12 mouse cellular contexts compared by ENCODE assay signal in the genomic region with DNA sequence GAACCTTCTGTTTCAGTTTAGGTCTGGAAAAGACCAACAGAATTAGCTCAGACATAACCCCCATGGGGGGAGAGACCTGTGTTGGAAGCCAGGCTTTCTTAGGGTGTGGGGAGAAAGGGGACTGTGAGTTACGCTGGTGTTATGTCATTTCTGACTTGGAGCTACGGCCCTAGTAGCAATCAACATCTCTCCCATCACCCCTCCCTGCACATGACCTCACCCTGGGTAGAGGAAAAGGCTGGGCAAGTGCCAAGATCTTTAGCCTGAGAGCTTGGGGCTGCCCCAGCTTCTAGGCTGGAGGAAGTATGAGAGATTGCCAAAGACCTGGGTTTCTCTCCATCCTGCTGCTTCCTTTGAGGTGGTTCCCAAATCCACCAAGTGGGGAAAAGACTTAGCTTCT. TPM values are rescaled to one million over a fixed set of nuclear protein-coding genes. Genes with fewer than 3 reads are reported as not detected.
A peak's percentile ranks its signal among the peaks of the same experiment; 100 is the strongest.
DNase-seq lines count a peak whose midpoint lies in the region; ATAC-seq and TF ChIP-seq lines count a peak whose summit lies in the region.
"Had no signal": no experiment of that assay in that cellular context is flagged by ENCODE, and none has a peak within 500 bp of the region (broad histone marks: within the 10 kb centered on the region; RNA-seq: fewer than 3 reads in every experiment).

No protein-coding gene starts in this region.

- H3K4me3 ChIP-seq in limb, embryonic 14.5 days (replicated peaks; ENCODE audit: low read length) = no peak overlapping the region
- no peak overlapping the region for H3K4me3 ChIP-seq in limb, embryonic 10.5 days

- H3K27me3 ChIP-seq in limb, embryonic 14.5 days (ENCODE audit: control insufficient read depth, insufficient read depth, low read length) = no peaks in the 10 kb centered on the region
- H3K27me3 ChIP-seq in limb, embryonic 10.5 days (ENCODE audit: low read depth, poor library complexity, severe bottlenecking) = no peaks in the 10 kb centered on the region

- H3K4me2 ChIP-seq in limb, embryonic 14.5 days (replicated peaks; ENCODE audit: low read depth, low read length, severe bottlenecking) = no peak overlapping the region

- TF ChIP-seq POLR2A in limb, embryonic 14.5 days (IDR thresholded peaks at IDR 0.05; ENCODE audit: borderline replicate concordance, extremely low read depth, insufficient read depth, insufficient read length) = no peak

- ATAC-seq in limb, embryonic 14.5 days (ENCODE audit: low FRiP score, low read depth) = no peak

- WGBS in limb, embryonic 14.5 days = 62% methylated on average over 2 of the region's 2 CpGs
- WGBS in limb, embryonic 10.5 days = 91% methylated on average over 2 of the region's 2 CpGs

- no peaks in the 10 kb centered on the region for H3K4me1 ChIP-seq in limb, embryonic 14.5 days (ENCODE audit: control insufficient read depth, insufficient read depth, low read length)
- no peaks in the 10 kb centered on the region for H3K4me1 ChIP-seq in limb, embryonic 10.5 days

- H3K9me3 ChIP-seq in limb, embryonic 14.5 days (ENCODE audit: control insufficient read depth, low read length) = no peaks in the 10 kb centered on the region
- H3K9me3 ChIP-seq in limb, embryonic 10.5 days (replicated peaks) = no peaks in the 10 kb centered on the region

- H3K36me3 ChIP-seq in limb, embryonic 14.5 days (ENCODE audit: control insufficient read depth, insufficient read depth, low read length) = no peaks in the 10 kb centered on the region
- no peaks in the 10 kb centered on the region for H3K36me3 ChIP-seq in limb, embryonic 10.5 days

- no peak overlapping the region for H3K9ac ChIP-seq in limb, embryonic 14.5 days (ENCODE audit: low read depth, low read length, severe bottlenecking)

- peak; percentile 45 for DNase-seq in limb, embryonic 14.5 days (ENCODE audit: low spot score)
- no peak for DNase-seq in limb, embryonic 10.5 days (ENCODE audit: low spot score)
- peak; percentile 55 to 56 for DNase-seq in cerebellum, postnatal 10 days
- peak; percentile 68 for DNase-seq in heart, postnatal 4 days
- no peak for DNase-seq in liver
- no peak for DNase-seq in spleen, postnatal 14 days (ENCODE audit: low spot score in 2 of 2)
- no peak for DNase-seq in layer of hippocampus, postnatal 14 days (ENCODE audit: low spot score in 2 of 2)
- no peak for DNase-seq in layer of hippocampus, adult 9-10 months (ENCODE audit: low spot score)
- DNase-seq: kidney, adult 18-20 months; thymus, postnatal 36 days had no signal

- no peak overlapping the region for H3K27ac ChIP-seq in limb, embryonic 14.5 days (replicated peaks; ENCODE audit: low read depth, low read length)
- no peak overlapping the region for H3K27ac ChIP-seq in limb, embryonic 10.5 days

RNA-seq across cellular contexts. Expression of gene Csf2, which starts 12.5 kb away (rescaled TPM):
- polyA plus RNA-seq in limb, embryonic 14.5 days (2012; rRNA removed) = not detected in 2 replicates
- polyA plus RNA-seq in limb, embryonic 14.5 days (2014; fragmentation: Nextera tagmentation; extraction: Ambion mirVana) = not detected in 2 replicates
- polyA plus RNA-seq in limb, embryonic 10.5 days (2016; fragmentation: Nextera tagmentation; extraction: Ambion mirVana) = not detected in 2 replicates
- total RNA-seq in heart, postnatal 4 days (2021) = not detected
- not detected for total RNA-seq in layer of hippocampus, postnatal 14 days (2021)
- total RNA-seq: liver, adult 2 months; neutrophil, adult 5-6 weeks had no signal
- polyA plus RNA-seq: liver, adult 2 months had no signal

RNA-seq across cellular contexts. Expression of gene Il3, which starts 30.1 kb away (rescaled TPM):
- polyA plus RNA-seq in limb, embryonic 14.5 days (2012; rRNA removed) = not detected in 2 replicates
- polyA plus RNA-seq in limb, embryonic 14.5 days (2014; fragmentation: Nextera tagmentation; extraction: Ambion mirVana) = not detected in 2 replicates
- not detected in 2 replicates for polyA plus RNA-seq in limb, embryonic 10.5 days (2016; fragmentation: Nextera tagmentation; extraction: Ambion mirVana)
- not detected for total RNA-seq in heart, postnatal 4 days (2021)
- not detected for total RNA-seq in layer of hippocampus, postnatal 14 days (2021)
- total RNA-seq: liver, adult 2 months; neutrophil, adult 5-6 weeks had no signal
- polyA plus RNA-seq: liver, adult 2 months had no signal

Comparison
In these comparisons a context has a peak if more than half of its experiments do, and no peak if none do; other contexts are left out.
1. DNase-seq: peak in limb, embryonic 14.5 days (single experiment), cerebellum, postnatal 10 days (2 of 2) and heart, postnatal 4 days (single experiment); none in limb, embryonic 10.5 days (single experiment), liver (single experiment), spleen, postnatal 14 days (0 of 2), layer of hippocampus, postnatal 14 days (0 of 2) and layer of hippocampus, adult 9-10 months (single experiment).